ENCODE assay signal across 49 mouse cellular contexts in the genomic region with DNA sequence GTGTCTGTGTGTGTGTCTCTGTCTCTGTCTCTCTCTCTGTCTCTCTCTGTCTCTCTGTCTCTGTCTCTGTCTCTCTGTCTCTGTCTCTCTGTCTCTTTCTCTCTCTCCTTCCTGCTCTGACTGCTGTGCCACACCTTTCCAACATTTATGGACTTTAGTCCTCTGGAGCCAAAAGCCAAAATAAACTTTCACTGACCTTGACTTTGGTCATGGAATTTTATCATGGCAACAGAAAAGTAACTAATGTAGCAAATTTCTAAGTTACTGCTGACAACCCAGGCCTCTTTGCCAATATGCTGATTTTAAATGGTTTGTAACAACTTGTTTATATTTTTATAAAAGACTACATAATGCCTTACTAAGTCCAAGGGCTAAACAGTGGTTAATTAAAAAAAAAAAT. TPM values are rescaled to one million over a fixed set of nuclear protein-coding genes. Genes with fewer than 3 reads are reported as not detected.
"Had no signal": no experiment of that assay in that cellular context is flagged by ENCODE, and none has a peak within 500 bp of the region (broad histone marks: within the 10 kb centered on the region; RNA-seq: fewer than 3 reads in every experiment).

No protein-coding gene starts in this region.

- DNase-seq: heart, adult 2 months; heart, postnatal 10 days; heart, postnatal 14 days; heart, postnatal 36 days; heart, postnatal 4 days; kidney, adult 11 months; kidney, adult 18-20 months; kidney, adult 8-10 months; kidney, postnatal 10 days; kidney, postnatal 14 days; kidney, postnatal 25 days; kidney, postnatal 36 days; layer of hippocampus, adult 9-11 months; layer of hippocampus, postnatal 36 days had no signal

- H3K4me2 ChIP-seq: heart, embryonic 11.5 days; heart, embryonic 12.5 days; heart, embryonic 13.5 days; heart, embryonic 15.5 days; hindbrain, embryonic 12.5 days; hindbrain, embryonic 13.5 days; hindbrain, embryonic 14.5 days; hindbrain, embryonic 15.5 days; intestine, embryonic 15.5 days; kidney, embryonic 15.5 days had no signal

- H3K27me3 ChIP-seq: heart, embryonic 12.5 days; heart, embryonic 13.5 days; heart, embryonic 15.5 days; hindbrain, embryonic 12.5 days; hindbrain, embryonic 13.5 days; hindbrain, embryonic 15.5 days; intestine, embryonic 15.5 days; kidney, embryonic 15.5 days had no signal

- H3K9ac ChIP-seq: heart, embryonic 12.5 days; heart, embryonic 13.5 days; heart, embryonic 15.5 days; hindbrain, embryonic 12.5 days; hindbrain, embryonic 13.5 days; hindbrain, embryonic 14.5 days; hindbrain, embryonic 15.5 days; intestine, embryonic 15.5 days; kidney, embryonic 15.5 days had no signal

- H3K27ac ChIP-seq: heart, adult 2 months; heart, embryonic 10.5 days; heart, embryonic 13.5 days; heart, embryonic 15.5 days; hindbrain, embryonic 10.5 days; hindbrain, embryonic 12.5 days; hindbrain, embryonic 13.5 days; hindbrain, embryonic 14.5 days; hindbrain, embryonic 15.5 days; hindbrain, postnatal 0 days; intestine, embryonic 15.5 days; kidney, embryonic 15.5 days; kidney, postnatal 0 days; layer of hippocampus, adult 2 months; left cerebral cortex, adult 2 months had no signal

- H3K36me3 ChIP-seq: heart, embryonic 10.5 days; heart, embryonic 12.5 days; heart, embryonic 13.5 days; heart, embryonic 15.5 days; hindbrain, embryonic 10.5 days; hindbrain, embryonic 12.5 days; hindbrain, embryonic 13.5 days; hindbrain, embryonic 15.5 days; intestine, embryonic 15.5 days; kidney, embryonic 15.5 days had no signal

- H3K4me3 ChIP-seq: heart, adult 2 months; heart, embryonic 10.5 days; heart, embryonic 12.5 days; heart, embryonic 13.5 days; heart, embryonic 15.5 days; hindbrain, embryonic 10.5 days; hindbrain, embryonic 12.5 days; hindbrain, embryonic 13.5 days; hindbrain, embryonic 15.5 days; intestine, embryonic 15.5 days; kidney, embryonic 15.5 days; layer of hippocampus, adult 2 months; left cerebral cortex, adult 2 months had no signal

- H3K9me3 ChIP-seq: heart, embryonic 10.5 days; heart, embryonic 12.5 days; heart, embryonic 13.5 days; heart, embryonic 15.5 days; hindbrain, embryonic 10.5 days; hindbrain, embryonic 12.5 days; hindbrain, embryonic 13.5 days; hindbrain, embryonic 15.5 days; intestine, embryonic 15.5 days; kidney, embryonic 15.5 days had no signal

- H3K4me1 ChIP-seq: heart, embryonic 10.5 days; heart, embryonic 12.5 days; heart, embryonic 15.5 days; hindbrain, embryonic 10.5 days; hindbrain, embryonic 12.5 days; hindbrain, embryonic 13.5 days; hindbrain, embryonic 15.5 days; intestine, embryonic 15.5 days; kidney, embryonic 15.5 days had no signal

- ATAC-seq: hindbrain, embryonic 16.5 days; hindbrain, postnatal 0 days; inflammation-experienced regulatory T-cells, adult 6 months; intestine, embryonic 15.5 days; intestine, embryonic 16.5 days; intestine, postnatal 0 days had no signal

RNA-seq across cellular contexts. Expression of a gene that starts 41.2 kb away (rescaled TPM):
- total RNA-seq: heart, adult 2 months; heart, adult 8-10 months; heart, postnatal 10 days; heart, postnatal 14 days; heart, postnatal 25 days; heart, postnatal 36 days; heart, postnatal 4 days; hematopoietic stem cell, adult 5-6 weeks; hindbrain, postnatal 0 days; layer of hippocampus, adult 18-20 months; layer of hippocampus, adult 2 months; layer of hippocampus, adult 8-10 months; layer of hippocampus, postnatal 10 days; layer of hippocampus, postnatal 14 days; layer of hippocampus, postnatal 25 days; layer of hippocampus, postnatal 36 days; left cerebral cortex, adult 18-20 months; left cerebral cortex, adult 2 months had no signal
- polyA plus RNA-seq: heart, adult 2 months; heart, embryonic 10.5 days; heart, embryonic 11.5 days; heart, embryonic 12.5 days; heart, embryonic 13.5 days; heart, embryonic 14.5 days; heart, embryonic 15.5 days; heart, embryonic 16.5 days; heart, postnatal 0 days; hindbrain, embryonic 10.5 days; hindbrain, embryonic 11.5 days; hindbrain, embryonic 12.5 days; hindbrain, embryonic 13.5 days; hindbrain, embryonic 14.5 days; hindbrain, embryonic 15.5 days; hindbrain, embryonic 16.5 days; hindbrain, postnatal 0 days; intestine, embryonic 15.5 days; intestine, embryonic 16.5 days; intestine, postnatal 0 days; kidney, embryonic 15.5 days; kidney, embryonic 16.5 days; kidney, postnatal 0 days; large intestine, adult 2 months had no signal
